Mouse (Mus musculus): ENCODE data around the gene Dock7. TPM values are rescaled to one million over a fixed set of nuclear protein-coding genes. Genes with fewer than 3 reads are reported as not detected.

Gene Dock7
- polyA plus RNA-seq (2016; fragmentation: Nextera tagmentation; extraction: Ambion mirVana) = 41.3 and 46.6 TPM in 2 replicates

GRCm38 (mm10) chr4:99120211-99121122, at the start of gene Dock7:
Dock7 (minus strand) TSS chr4:99120915.
- under 1% methylated on average over 87 of the region's 117 CpGs for WGBS
- DNase-seq (ENCODE audit: low spot score) = peak; percentile 90
- no peaks in the 10 kb centered on the region for H3K9me3 ChIP-seq
- peak within 1 kb of the TSS; percentile 99 for H3K27ac ChIP-seq
- H3K36me3 ChIP-seq = no peaks in the 10 kb centered on the region
- H3K4me1 ChIP-seq = peaks cover 38% of the 10 kb centered on the region
- H3K4me3 ChIP-seq = peak within 1 kb of the TSS; percentile 99
- H3K27me3 ChIP-seq (ENCODE audit: insufficient read depth, poor library complexity, severe bottlenecking) = no peaks in the 10 kb centered on the region

- H3K27me3 ChIP-seq (ENCODE audit: insufficient read depth, poor library complexity, severe bottlenecking) = no peaks in the 10 kb centered on the region
- no peaks in the 10 kb centered on the region for H3K36me3 ChIP-seq
- no peak for DNase-seq (ENCODE audit: low spot score)
- no peak overlapping the region for H3K4me3 ChIP-seq
- H3K4me1 ChIP-seq = no peaks in the 10 kb centered on the region
- H3K9me3 ChIP-seq = no peaks in the 10 kb centered on the region
- 85% methylated on average over 5 of the region's 5 CpGs for WGBS
- H3K27ac ChIP-seq = no peak overlapping the region
Observed at GRCm38 (mm10) chr4:99168869-99169268, 48.2 kb upstream of the Dock7 start.

- Histone ChIP-seq H3K4me3 (no peak overlapping the region), H3K36me3 (no peaks in the 10 kb centered on the region), H3K27ac (no peak overlapping the region), H3K9me3 (no peaks in the 10 kb centered on the region), H3K27me3 (ENCODE audit: insufficient read depth, poor library complexity, severe bottlenecking) (no peaks in the 10 kb centered on the region), H3K4me1 (no peaks in the 10 kb centered on the region)
- 15% methylated on average over 4 of the region's 4 CpGs for WGBS
- no peak for DNase-seq (ENCODE audit: low spot score)
Observed at GRCm38 (mm10) chr4:99163547-99163946, 42.8 kb upstream of the Dock7 start.

- no peak overlapping the region for H3K4me3 ChIP-seq
- no peaks in the 10 kb centered on the region for H3K4me1 ChIP-seq
- H3K36me3 ChIP-seq = no peaks in the 10 kb centered on the region
- DNase-seq (ENCODE audit: low spot score) = no peak
- no peak overlapping the region for H3K27ac ChIP-seq
- H3K27me3 ChIP-seq (ENCODE audit: insufficient read depth, poor library complexity, severe bottlenecking) = no peaks in the 10 kb centered on the region
- 61% methylated on average over 9 of the region's 9 CpGs for WGBS
- H3K9me3 ChIP-seq = no peaks in the 10 kb centered on the region
Observed at GRCm38 (mm10) chr4:99163001-99163400, 42.3 kb upstream of the Dock7 start.

GRCm38 (mm10) chr4:99161457-99161971, 40.8 kb upstream of the Dock7 start:
- H3K36me3 ChIP-seq = no peaks in the 10 kb centered on the region
- H3K9me3 ChIP-seq = no peaks in the 10 kb centered on the region
- no peaks in the 10 kb centered on the region for H3K27me3 ChIP-seq (ENCODE audit: insufficient read depth, poor library complexity, severe bottlenecking)
- no peak overlapping the region for H3K27ac ChIP-seq
- H3K4me3 ChIP-seq = no peak overlapping the region
- no peak for DNase-seq (ENCODE audit: low spot score)
- no peaks in the 10 kb centered on the region for H3K4me1 ChIP-seq
- WGBS = 27% methylated on average over 6 of the region's 6 CpGs

- no peaks in the 10 kb centered on the region for H3K36me3 ChIP-seq
- no peak overlapping the region for H3K4me3 ChIP-seq
- H3K4me1 ChIP-seq = no peaks in the 10 kb centered on the region
- H3K9me3 ChIP-seq = no peaks in the 10 kb centered on the region
- 70% methylated on average over 5 of the region's 5 CpGs for WGBS
- H3K27ac ChIP-seq = no peak overlapping the region
- DNase-seq (ENCODE audit: low spot score) = no peak
- H3K27me3 ChIP-seq (ENCODE audit: insufficient read depth, poor library complexity, severe bottlenecking) = no peaks in the 10 kb centered on the region
Observed at GRCm38 (mm10) chr4:99160899-99161298, 40.2 kb upstream of the Dock7 start.

- WGBS = 26% methylated on average over 3 of the region's 3 CpGs
- no peaks in the 10 kb centered on the region for H3K9me3 ChIP-seq
- no peak overlapping the region for H3K4me3 ChIP-seq
- no peaks in the 10 kb centered on the region for H3K27me3 ChIP-seq (ENCODE audit: insufficient read depth, poor library complexity, severe bottlenecking)
- no peak for DNase-seq (ENCODE audit: low spot score)
- no peak overlapping the region for H3K27ac ChIP-seq
- no peaks in the 10 kb centered on the region for H3K36me3 ChIP-seq
- H3K4me1 ChIP-seq = no peaks in the 10 kb centered on the region
Observed at GRCm38 (mm10) chr4:99160414-99160813, 39.7 kb upstream of the Dock7 start.

- no peaks in the 10 kb centered on the region for H3K27me3 ChIP-seq (ENCODE audit: insufficient read depth, poor library complexity, severe bottlenecking)
- no peaks in the 10 kb centered on the region for H3K4me1 ChIP-seq
- WGBS = 84% methylated on average over 5 of the region's 5 CpGs
- no peak overlapping the region for H3K27ac ChIP-seq
- no peaks in the 10 kb centered on the region for H3K36me3 ChIP-seq
- no peaks in the 10 kb centered on the region for H3K9me3 ChIP-seq
- no peak for DNase-seq (ENCODE audit: low spot score)
- H3K4me3 ChIP-seq = no peak overlapping the region
Observed at GRCm38 (mm10) chr4:99158495-99158894, 37.8 kb upstream of the Dock7 start.

GRCm38 (mm10) chr4:99156641-99157307, 36.1 kb upstream of the Dock7 start:
- DNase-seq (ENCODE audit: low spot score) = no peak
- WGBS = 53% methylated on average over 11 of the region's 11 CpGs
- Histone ChIP-seq H3K27me3 (ENCODE audit: insufficient read depth, poor library complexity, severe bottlenecking) (no peaks in the 10 kb centered on the region), H3K9me3 (no peaks in the 10 kb centered on the region), H3K4me3 (no peak overlapping the region), H3K36me3 (no peaks in the 10 kb centered on the region), H3K27ac (no peak overlapping the region), H3K4me1 (no peaks in the 10 kb centered on the region)

GRCm38 (mm10) chr4:99151885-99152558, 31.3 kb upstream of the Dock7 start:
- Histone ChIP-seq H3K36me3 (no peaks in the 10 kb centered on the region), H3K27ac (no peak overlapping the region), H3K4me1 (no peaks in the 10 kb centered on the region), H3K27me3 (ENCODE audit: insufficient read depth, poor library complexity, severe bottlenecking) (no peaks in the 10 kb centered on the region), H3K9me3 (no peaks in the 10 kb centered on the region), H3K4me3 (no peak overlapping the region)
- DNase-seq (ENCODE audit: low spot score) = no peak
- 61% methylated on average over 4 of the region's 4 CpGs for WGBS

- 89% methylated on average over 4 of the region's 4 CpGs for WGBS
- Histone ChIP-seq H3K27ac (no peak overlapping the region), H3K27me3 (ENCODE audit: insufficient read depth, poor library complexity, severe bottlenecking) (no peaks in the 10 kb centered on the region), H3K4me3 (no peak overlapping the region), H3K36me3 (no peaks in the 10 kb centered on the region), H3K4me1 (no peaks in the 10 kb centered on the region), H3K9me3 (no peaks in the 10 kb centered on the region)
- no peak for DNase-seq (ENCODE audit: low spot score)
Observed at GRCm38 (mm10) chr4:99151434-99151833, 30.7 kb upstream of the Dock7 start.

GRCm38 (mm10) chr4:99143323-99143722, 22.6 kb upstream of the Dock7 start:
- 83% methylated on average over 7 of the region's 7 CpGs for WGBS
- no peaks in the 10 kb centered on the region for H3K9me3 ChIP-seq
- H3K27me3 ChIP-seq (ENCODE audit: insufficient read depth, poor library complexity, severe bottlenecking) = no peaks in the 10 kb centered on the region
- H3K27ac ChIP-seq = no peak overlapping the region
- H3K4me1 ChIP-seq = no peaks in the 10 kb centered on the region
- DNase-seq (ENCODE audit: low spot score) = no peak
- H3K4me3 ChIP-seq = no peak overlapping the region
- H3K36me3 ChIP-seq = no peaks in the 10 kb centered on the region

- no peaks in the 10 kb centered on the region for H3K27me3 ChIP-seq (ENCODE audit: insufficient read depth, poor library complexity, severe bottlenecking)
- 85% methylated on average over 3 of the region's 3 CpGs for WGBS
- H3K9me3 ChIP-seq = no peaks in the 10 kb centered on the region
- no peak for DNase-seq (ENCODE audit: low spot score)
- no peaks in the 10 kb centered on the region for H3K4me1 ChIP-seq
- no peaks in the 10 kb centered on the region for H3K36me3 ChIP-seq
- H3K4me3 ChIP-seq = no peak overlapping the region
- H3K27ac ChIP-seq = no peak overlapping the region
Observed at GRCm38 (mm10) chr4:99141578-99141977, 20.9 kb upstream of the Dock7 start.
